ENCODE assay signal across 12 mouse cellular contexts in the genomic region with DNA sequence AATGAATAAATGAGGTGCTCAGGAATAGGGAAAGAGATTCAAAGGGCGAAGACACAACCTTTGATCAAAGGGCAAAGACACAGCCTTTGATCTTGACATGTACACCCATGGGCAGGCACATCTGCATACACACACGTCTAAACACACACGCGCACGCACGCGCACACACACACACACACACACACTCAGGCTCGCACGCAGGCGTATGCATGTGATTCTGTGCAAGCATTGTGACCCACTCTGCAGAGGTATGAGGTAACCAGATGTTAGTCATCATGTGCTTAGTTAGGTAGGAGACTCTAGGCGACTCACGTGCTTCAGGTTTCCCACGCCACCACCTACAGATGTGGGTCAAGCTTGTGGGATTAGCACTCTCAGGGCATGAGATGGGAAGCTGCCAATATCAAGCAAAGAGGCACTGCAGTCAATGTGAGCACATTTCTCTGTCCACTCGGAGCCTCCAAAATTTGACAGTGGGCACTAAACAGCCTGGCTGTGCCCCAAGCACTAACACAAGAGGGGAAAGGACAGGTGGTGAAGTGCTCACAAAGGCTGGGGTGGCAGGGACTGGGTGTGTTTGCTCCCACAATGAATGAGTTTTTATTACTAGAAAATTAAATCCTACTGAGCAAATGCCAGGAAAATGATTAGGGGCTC.
DNase-seq lines count a peak whose midpoint lies in the region; ATAC-seq and TF ChIP-seq lines count a peak whose summit lies in the region.
"Had no signal": no experiment of that assay in that cellular context is flagged by ENCODE, and none has a peak within 500 bp of the region (broad histone marks: within the 10 kb centered on the region; RNA-seq: fewer than 3 reads in every experiment).

No protein-coding gene starts in this region.

- no peak for DNase-seq in heart, postnatal 36 days
- DNase-seq in right cerebral cortex, postnatal 4 days = peak; percentile 11
- DNase-seq in right cerebral cortex, postnatal 36 days (ENCODE audit: low spot score in 2 of 2) = no peak
- peak; percentile 81 for DNase-seq in lung, postnatal 0 days (ENCODE audit: low spot score)
- peak; percentile 30 for DNase-seq in stomach, postnatal 0 days (ENCODE audit: low spot score)
- no peak for DNase-seq in gastrocnemius, postnatal 25 days
- DNase-seq in adrenal gland, postnatal 25 days = no peak
- DNase-seq: cerebellum, adult 2 months; heart, postnatal 4 days had no signal

- H3K36me3 ChIP-seq in heart, embryonic 11.5 days (ENCODE audit: control insufficient read depth, insufficient read depth, low read length) = no peaks in the 10 kb centered on the region
- no peaks in the 10 kb centered on the region for H3K36me3 ChIP-seq in lung, postnatal 0 days (ENCODE audit: insufficient read depth, low read length)
- H3K36me3 ChIP-seq in stomach, postnatal 0 days (ENCODE audit: control insufficient read depth, insufficient read depth, low read length) = no peaks in the 10 kb centered on the region

- 79% methylated on average over 14 of the region's 14 CpGs for WGBS in heart, embryonic 11.5 days (ENCODE audit: insufficient replicate concordance)
- WGBS in lung, postnatal 0 days = 56% methylated on average over 14 of the region's 14 CpGs
- 77% methylated on average over 14 of the region's 14 CpGs for WGBS in stomach, postnatal 0 days

- no peak overlapping the region for H3K4me2 ChIP-seq in heart, embryonic 11.5 days
- 0 out of 2 replicates have a peak overlapping the region, but pooled peaks have one; percentile 6 for H3K4me2 ChIP-seq in lung, postnatal 0 days (replicated peaks; ENCODE audit: low read depth, low read length)
- H3K4me2 ChIP-seq in stomach, postnatal 0 days (replicated peaks; ENCODE audit: low read depth) = no peak overlapping the region

- no peaks in the 10 kb centered on the region for H3K9me3 ChIP-seq in heart, embryonic 11.5 days (replicated peaks; ENCODE audit: control insufficient read depth, low read length)
- no peaks in the 10 kb centered on the region for H3K9me3 ChIP-seq in lung, postnatal 0 days (ENCODE audit: low read length)
- no peaks in the 10 kb centered on the region for H3K9me3 ChIP-seq in stomach, postnatal 0 days (ENCODE audit: control insufficient read depth, low read length)

- no peaks in the 10 kb centered on the region for H3K27me3 ChIP-seq in heart, embryonic 11.5 days (ENCODE audit: control insufficient read depth, insufficient read depth, low read length)
- H3K27me3 ChIP-seq in lung, postnatal 0 days (replicated peaks; ENCODE audit: insufficient read depth, low read length) = no peaks in the 10 kb centered on the region
- H3K27me3 ChIP-seq in stomach, postnatal 0 days (ENCODE audit: control insufficient read depth, insufficient read depth, low read length) = no peaks in the 10 kb centered on the region
- H3K27me3 ChIP-seq: CH12.LX had no signal

- ATAC-seq in heart, embryonic 11.5 days (replicated peaks; ENCODE audit: insufficient number of reproducible peaks, low FRiP score, low TSS enrichment) = 0 out of 2 replicates have a peak, but pooled peaks have one; percentile 31
- peak; percentile 71 for ATAC-seq in lung, postnatal 0 days
- ATAC-seq in stomach, postnatal 0 days (ENCODE audit: low FRiP score, low TSS enrichment) = peak; percentile 83

- intact Hi-C loops in heart, postnatal 36 days (cut with DNase I) = no loop called here

- no peaks in the 10 kb centered on the region for H3K4me1 ChIP-seq in heart, embryonic 11.5 days (ENCODE audit: control insufficient read depth, insufficient read depth, low read length)
- H3K4me1 ChIP-seq in lung, postnatal 0 days (ENCODE audit: insufficient read depth, low read depth, low read length) = peaks cover 22% of the 10 kb centered on the region
- H3K4me1 ChIP-seq in stomach, postnatal 0 days (replicated peaks; ENCODE audit: control insufficient read depth, insufficient read depth) = peaks cover 4% of the 10 kb centered on the region; the same call in 1 of the 2 replicates

- no peak for TF ChIP-seq CTCF in lung, postnatal 0 days (IDR thresholded peaks at IDR 0.05)
- TF ChIP-seq CTCF in stomach, postnatal 0 days (IDR thresholded peaks at IDR 0.05; ENCODE audit: low read depth) = no peak

- peak; percentile 69; the same call in 1 of the 2 replicates for TF ChIP-seq EP300 in lung, postnatal 0 days (IDR thresholded peaks at IDR 0.05)
- no peak for TF ChIP-seq EP300 in stomach, postnatal 0 days (optimal IDR thresholded peaks at IDR 0.05)

- no peak overlapping the region for H3K4me3 ChIP-seq in heart, embryonic 11.5 days (ENCODE audit: low read depth, low read length)
- no peak overlapping the region for H3K4me3 ChIP-seq in lung, postnatal 0 days (ENCODE audit: low read depth, low read length)
- H3K4me3 ChIP-seq in stomach, postnatal 0 days (ENCODE audit: low read depth, low read length) = no peak overlapping the region
- H3K4me3 ChIP-seq: myocyte had no signal

- no peak overlapping the region for H3K9ac ChIP-seq in heart, embryonic 11.5 days (ENCODE audit: low read depth, low read length)
- no peak overlapping the region for H3K9ac ChIP-seq in lung, postnatal 0 days (replicated peaks; ENCODE audit: low read depth)
- H3K9ac ChIP-seq in stomach, postnatal 0 days (ENCODE audit: low read length) = no peak overlapping the region

- H3K27ac ChIP-seq in heart, embryonic 11.5 days (ENCODE audit: low read depth, low read length) = no peak overlapping the region
- H3K27ac ChIP-seq in lung, postnatal 0 days (ENCODE audit: low read length) = peak overlapping the region; percentile 84
- H3K27ac ChIP-seq in stomach, postnatal 0 days (replicated peaks) = no peak overlapping the region

Comparison
In these comparisons a context has a peak if more than half of its experiments do, and no peak if none do; other contexts are left out.
1. DNase-seq: peak in right cerebral cortex, postnatal 4 days (single experiment), lung, postnatal 0 days (single experiment) and stomach, postnatal 0 days (single experiment); none in heart, postnatal 36 days (0 of 2), right cerebral cortex, postnatal 36 days (0 of 2), gastrocnemius, postnatal 25 days (single experiment) and adrenal gland, postnatal 25 days (single experiment).
2. ATAC-seq: peak in every context shown above with its lines; median percentile 83 in stomach, postnatal 0 days; 71 in lung, postnatal 0 days; 31 in heart, embryonic 11.5 days.